Mouse (Mus musculus) olfactory bulb, adult 2 months (tissue): ENCODE measurements around the gene Olfr434. TPM values are rescaled to one million over a fixed set of nuclear protein-coding genes. Genes with fewer than 3 reads are reported as not detected.
"Not testable (repeated sequence)": the region's sequence is repeated elsewhere in the genome, so short reads cannot be mapped to it uniquely, and the experiment has no call there.

Experiments used
- H3K27ac ChIP-seq: fragments of 200-500 bp; 2 replicates; pipeline ENCODE4 v1.5.1; 2012; ENCODE audit warnings: low read depth, low read length; ENCODE audit not compliant: insufficient read depth
- H3K4me1 ChIP-seq: fragments of 200-500 bp; 2 replicates; pipeline ENCODE4 v1.6.1; 2012; ENCODE audit warnings: low read length; ENCODE audit not compliant: control insufficient read depth, insufficient read depth
- H3K4me3 ChIP-seq: fragments of 200-500 bp; 2 replicates; pipeline ENCODE4 v1.5.1; 2012; ENCODE audit warnings: mild to moderate bottlenecking, low read depth, low read length, moderate library complexity; ENCODE audit not compliant: insufficient read depth
- CTCF ChIP-seq: fragments of 200-500 bp; IDR thresholded peaks from 2 replicates; pipeline ENCODE4 v1.5.1; 2012; ENCODE audit warnings: low read depth, mild to moderate bottlenecking, low read length, moderate library complexity; ENCODE audit not compliant: insufficient read depth
- POLR2A ChIP-seq: fragments of 200-500 bp; IDR thresholded peaks from 2 replicates; pipeline ENCODE4 v1.6.1; 2012; ENCODE audit warnings: mild to moderate bottlenecking, low read depth, low read length, moderate library complexity; ENCODE audit not compliant: insufficient read depth
- WGBS: fragments of 180-500 bp; shearing (Covaris S2); methylation state at CpG from one replicate; pipeline ENCODE4 v1.1.7; 2018; 5-methylcytosine and 5-hydroxymethylcytosine counted together
- polyA plus RNA-seq: library from polyadenylated mRNA; stranded (reverse); fragments of >200 nt; gene quantifications from 2 replicates; pipeline ENCODE4 v1.2.4, GENCODE M21; 2012; ENCODE audit warnings: low replicate concordance; ENCODE audit not compliant: missing spikeins, insufficient read depth, insufficient read length

Gene Olfr434
- polyA plus RNA-seq = not detected in 2 replicates

- not testable (repeated sequence) for H3K27ac ChIP-seq, H3K4me1 ChIP-seq, H3K4me3 ChIP-seq
These were observed at the start of gene Olfr434 for GRCm38 (mm10) chr6:43212873-43213272. Gene Olfr434 (plus strand): TSS chr6:43213021.

DNA sequence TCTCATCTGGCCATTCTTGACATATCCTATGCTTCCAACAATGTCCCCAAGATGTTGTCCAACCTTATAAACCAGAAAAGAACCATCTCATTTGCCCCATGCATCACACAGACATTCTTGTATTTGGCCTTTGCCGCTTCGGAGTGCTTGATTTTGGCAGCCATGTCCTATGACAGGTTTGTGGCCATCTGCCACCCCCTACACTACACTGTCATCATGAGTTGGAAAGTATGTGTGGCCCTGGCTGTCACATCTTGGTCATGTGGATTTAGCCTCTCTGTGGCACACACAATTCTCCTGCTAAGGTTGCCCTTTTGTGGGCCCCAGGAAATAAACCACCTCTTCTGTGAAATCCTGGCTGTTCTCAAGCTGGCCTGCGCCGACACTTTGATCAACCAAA lies 45.6 kb upstream of the Olfr434 start:
- no peak overlapping the region for H3K4me3 ChIP-seq
- H3K27ac ChIP-seq = no peak overlapping the region
- H3K4me1 ChIP-seq = no peaks in the 10 kb centered on the region
- no peak for TF ChIP-seq POLR2A
- no peak for TF ChIP-seq CTCF
- WGBS = 92% methylated on average over 4 of the region's 4 CpGs

GRCm38 (mm10) chr6:43171840-43172239 lies 41.0 kb upstream of the Olfr434 start, which contains the start of gene Olfr13:
Gene Olfr13 (plus strand): TSS chr6:43172140.
- no peak within 1 kb of the TSS for H3K4me3 ChIP-seq
- H3K27ac ChIP-seq = no peak within 1 kb of the TSS
- WGBS = 82% methylated on average over 4 of the region's 4 CpGs
- no peaks in the 10 kb centered on the region for H3K4me1 ChIP-seq
- TF ChIP-seq CTCF (no peak), POLR2A (no peak)

DNA sequence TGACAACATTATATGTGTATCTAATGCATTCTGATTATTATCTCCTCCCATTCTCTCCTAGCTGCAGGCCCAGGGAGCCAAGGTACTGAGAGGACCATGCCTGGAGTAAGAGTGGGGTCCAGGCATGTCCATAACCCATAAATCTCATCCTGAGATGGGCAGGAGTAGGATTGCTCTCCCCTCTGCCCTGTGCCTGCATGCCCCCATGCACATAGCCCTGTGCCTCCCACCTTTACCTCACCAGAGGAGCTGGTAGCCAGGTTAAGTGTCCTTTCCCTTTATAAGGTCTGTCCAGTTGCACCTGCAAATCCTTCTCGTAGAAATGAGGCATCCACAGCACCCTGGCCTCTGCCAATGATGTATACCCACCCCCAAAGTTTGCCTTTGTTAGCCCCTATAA lies 34.7 kb upstream of the Olfr434 start:
- no peak for TF ChIP-seq CTCF
- no peak for TF ChIP-seq POLR2A
- H3K4me3 ChIP-seq = no peak overlapping the region
- H3K4me1 ChIP-seq = no peaks in the 10 kb centered on the region
- 77% methylated on average over 1 of the region's 1 CpGs for WGBS
- H3K27ac ChIP-seq = no peak overlapping the region

DNA sequence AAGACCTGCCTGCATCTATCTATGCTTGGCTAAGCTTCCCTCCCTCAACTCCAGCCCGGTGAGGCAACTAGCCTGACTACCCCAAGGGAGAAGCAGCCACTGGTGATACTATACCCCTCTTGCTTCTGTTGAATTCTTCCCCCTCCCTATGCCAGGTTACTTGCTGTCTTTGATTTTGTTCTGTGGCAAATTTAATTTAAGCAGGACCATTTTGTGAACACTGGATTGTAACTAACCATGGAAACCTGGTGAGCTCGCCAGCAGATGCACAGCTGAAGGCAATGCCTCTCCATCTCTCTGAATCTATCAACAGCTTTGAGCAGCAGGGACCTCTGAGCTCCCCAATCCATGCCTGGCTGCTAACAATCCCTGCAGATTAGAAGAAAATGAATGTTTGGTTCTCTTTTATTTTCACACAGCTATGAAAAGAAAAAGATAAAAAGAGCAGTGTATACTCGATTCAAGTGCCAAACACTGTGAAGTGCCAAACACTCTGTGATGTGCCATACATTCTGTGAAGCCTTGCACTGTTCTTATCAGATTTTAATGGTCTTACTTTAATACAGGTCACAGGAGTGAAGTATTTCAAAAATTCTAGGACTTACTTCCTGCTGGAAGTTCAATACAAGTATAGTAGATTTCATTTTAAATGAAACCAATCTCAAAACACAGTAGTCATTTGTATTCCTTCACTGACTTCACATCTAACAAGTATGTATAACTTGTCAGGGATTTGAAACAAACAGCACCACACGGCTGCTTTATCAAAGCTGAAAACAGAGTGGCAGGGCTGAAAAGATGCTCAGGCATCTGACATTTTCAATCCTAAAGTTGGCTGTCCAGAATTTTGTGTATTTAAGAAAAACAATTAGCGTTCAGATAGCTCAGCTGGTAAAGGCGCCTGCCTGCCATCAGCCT lies 34.0 kb upstream of the Olfr434 start:
- WGBS = 49% methylated on average over 6 of the region's 6 CpGs
- no peak overlapping the region for H3K27ac ChIP-seq

GRCm38 (mm10) chr6:43190986-43191385 lies 21.8 kb upstream of the Olfr434 start:
- WGBS = 91% methylated on average over 3 of the region's 3 CpGs
- H3K4me3 ChIP-seq = no peak overlapping the region
- H3K27ac ChIP-seq = no peak overlapping the region
- TF ChIP-seq CTCF (no peak), POLR2A (no peak)
- no peaks in the 10 kb centered on the region for H3K4me1 ChIP-seq

More for the DNA sequence above, 34.0 kb upstream of the Olfr434 start:
- no peaks in the 10 kb centered on the region for H3K4me1 ChIP-seq
- TF ChIP-seq CTCF (no peak), POLR2A (no peak)
- H3K4me3 ChIP-seq = no peak overlapping the region

DNA sequence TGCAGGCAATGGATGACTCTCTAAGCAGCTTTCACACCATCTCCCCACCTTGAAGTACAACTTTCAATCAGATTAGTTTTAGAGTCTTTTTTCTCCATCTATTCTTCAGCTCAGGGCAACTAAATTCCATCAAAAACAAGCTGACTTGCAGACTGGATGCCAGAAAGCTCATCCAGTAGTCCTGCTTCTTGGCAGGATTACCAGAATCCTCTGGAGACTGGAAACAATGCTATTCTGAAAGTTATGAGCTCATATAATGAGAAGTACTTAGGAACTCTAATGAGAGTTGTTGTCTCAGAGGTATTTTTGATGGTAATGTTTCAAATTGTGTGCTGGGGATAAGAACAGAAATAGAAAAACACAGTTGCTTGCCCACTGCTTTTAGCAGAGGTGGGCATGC lies 16.0 kb upstream of the Olfr434 start, which contains the start of gene Olfr435:
Olfr435 (plus strand) TSS at position 366 of the 400 bp plus-strand sequence.
- Histone ChIP-seq H3K4me3 (no peak within 1 kb of the TSS), H3K27ac (no peak within 1 kb of the TSS), H3K4me1 (no peaks in the 10 kb centered on the region)
- TF ChIP-seq CTCF (no peak), POLR2A (no peak)

DNA sequence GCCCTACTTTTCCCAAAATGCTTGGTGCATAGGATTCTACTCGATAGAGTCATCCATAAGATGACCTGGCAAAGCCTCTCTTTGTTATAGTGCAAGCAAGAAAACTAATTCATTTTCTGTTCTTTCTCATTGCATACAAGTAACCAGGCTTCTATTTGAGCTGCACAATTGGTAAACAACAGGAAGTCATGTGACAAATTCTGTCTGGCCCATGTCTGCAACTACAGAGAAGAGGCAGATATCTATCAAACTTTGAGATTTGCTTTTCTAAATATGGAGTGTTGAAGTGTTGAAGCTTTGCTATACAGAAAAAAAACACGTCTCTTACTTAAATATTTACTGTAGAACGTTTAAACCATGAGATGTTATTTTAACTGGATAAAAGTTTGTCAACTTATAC lies 14.7 kb upstream of the Olfr434 start:
- 83% methylated on average over 3 of the region's 3 CpGs for WGBS
- H3K4me1 ChIP-seq = no peaks in the 10 kb centered on the region
- no peak overlapping the region for H3K4me3 ChIP-seq
- TF ChIP-seq CTCF (no peak), POLR2A (no peak)
- no peak overlapping the region for H3K27ac ChIP-seq

- Histone ChIP-seq H3K4me1 (no peaks in the 10 kb centered on the region), H3K27ac (no peak overlapping the region), H3K4me3 (no peak overlapping the region)
- TF ChIP-seq POLR2A (no peak), CTCF (no peak)
These were observed 10.0 kb upstream of the Olfr434 start for GRCm38 (mm10) chr6:43202786-43203185.
